Mouse (Mus musculus) heart, postnatal 4 days (tissue): Measurements from ENCODE around the gene Swsap1. TPM values are rescaled to one million over a fixed set of nuclear protein-coding genes. Genes with fewer than 3 reads are reported as not detected.

Experiments used
- DNase-seq: peaks from one replicate; pipeline ENCODE4 v3.0.0; 2021
- total RNA-seq, 2 experiments: library from RNA; stranded (reverse); gene quantifications; 2 replicates each; pipeline ENCODE4 v1.2.3; 2021

Swsap1 gene
- 1 to 10 TPM; 8.8 to 9.0 TPM for total RNA-seq

DNA sequence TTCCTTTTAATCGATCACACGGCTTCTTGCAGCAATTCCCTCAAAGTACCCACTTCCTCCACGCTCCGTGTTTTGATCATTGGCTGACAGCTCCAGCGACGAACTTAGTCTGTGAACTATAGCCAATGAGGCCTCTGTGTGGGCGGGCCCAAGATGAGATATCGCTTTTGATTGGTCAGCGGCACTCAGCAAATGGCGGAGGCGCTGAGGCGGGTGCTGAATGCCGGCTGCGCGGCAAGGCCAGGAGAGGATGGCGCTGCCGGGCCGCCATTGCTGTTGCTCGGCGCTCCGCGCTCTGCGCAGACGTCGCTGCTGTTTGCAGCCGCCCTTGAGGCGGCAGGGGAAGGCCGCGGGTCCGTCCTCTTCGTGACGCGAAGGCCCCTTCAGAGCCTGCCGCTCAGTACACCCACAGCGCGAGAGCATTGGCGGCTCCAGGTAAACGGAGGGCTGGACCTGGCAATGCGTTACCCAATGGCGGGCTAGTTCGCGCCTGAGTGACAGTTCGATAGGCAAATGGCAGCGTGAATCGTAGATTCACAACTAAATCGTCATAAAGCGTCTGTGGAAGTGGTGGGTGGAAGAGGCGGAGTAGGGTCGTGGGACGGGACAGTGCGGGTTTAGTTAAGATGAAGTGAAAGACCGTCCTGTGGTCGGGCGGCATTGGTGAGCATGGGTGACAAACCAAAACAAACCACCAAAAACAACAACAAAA is at the start of gene Swsap1:
TSS of gene Swsap1 (plus strand) at position 186 of the 712 bp plus-strand sequence.
- peak; percentile 99 for DNase-seq

DNA sequence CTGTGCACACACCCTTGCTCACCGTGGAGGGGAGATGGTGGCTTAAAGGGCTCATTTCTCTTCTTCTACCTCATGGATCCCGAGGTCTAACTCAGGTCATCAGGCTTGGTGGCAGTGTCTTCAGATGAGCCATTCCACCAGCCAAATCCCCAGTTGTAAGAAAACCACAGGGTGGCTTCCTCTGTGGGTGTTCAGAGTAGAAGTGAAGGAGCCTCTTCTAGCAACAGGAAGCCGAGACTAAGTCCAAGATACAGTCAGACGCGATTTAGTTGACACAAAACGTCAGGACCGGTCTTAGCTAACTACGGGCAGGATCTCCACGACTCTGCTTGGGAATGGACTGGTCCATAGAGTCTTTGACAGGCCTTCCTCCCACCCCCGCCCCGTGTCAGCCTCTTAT is 47.3 kb upstream of the Swsap1 start:
- no peak for DNase-seq

GRCm38 (mm10) chr9:21909474-21910223 is 45.9 kb upstream of the Swsap1 start:
- no peak for DNase-seq

DNA sequence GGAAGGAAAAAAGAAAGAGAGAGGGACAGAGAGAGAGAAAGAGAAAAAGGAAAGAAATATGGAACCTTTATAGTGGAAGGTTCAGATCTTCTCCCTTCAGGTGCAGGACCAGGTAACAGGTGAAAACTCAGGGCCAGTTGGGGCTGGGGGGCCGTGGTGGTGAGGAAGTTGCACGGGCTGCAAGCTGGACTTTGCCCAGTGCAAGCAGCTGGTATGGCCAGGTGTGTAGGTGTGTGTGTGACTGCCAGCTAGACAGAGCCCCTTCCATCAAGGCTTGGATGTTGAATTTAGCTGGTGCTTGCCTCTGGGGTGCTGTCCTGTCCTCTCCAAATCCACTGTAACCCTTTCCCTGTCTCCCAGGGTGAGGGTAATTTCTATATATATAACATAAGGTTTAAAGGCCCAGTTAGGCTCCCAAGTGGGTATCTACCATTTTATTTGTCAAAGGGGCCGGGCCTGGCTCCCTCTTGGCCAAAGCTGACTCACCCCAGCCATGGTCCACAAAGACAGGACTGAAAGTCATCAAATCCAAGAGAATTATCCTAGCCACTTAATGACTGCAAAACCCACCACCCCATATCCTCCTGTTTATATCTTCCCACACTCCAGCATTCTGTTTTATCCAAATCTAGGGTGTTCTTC is 38.6 kb upstream of the Swsap1 start:
- no peak for DNase-seq

DNA sequence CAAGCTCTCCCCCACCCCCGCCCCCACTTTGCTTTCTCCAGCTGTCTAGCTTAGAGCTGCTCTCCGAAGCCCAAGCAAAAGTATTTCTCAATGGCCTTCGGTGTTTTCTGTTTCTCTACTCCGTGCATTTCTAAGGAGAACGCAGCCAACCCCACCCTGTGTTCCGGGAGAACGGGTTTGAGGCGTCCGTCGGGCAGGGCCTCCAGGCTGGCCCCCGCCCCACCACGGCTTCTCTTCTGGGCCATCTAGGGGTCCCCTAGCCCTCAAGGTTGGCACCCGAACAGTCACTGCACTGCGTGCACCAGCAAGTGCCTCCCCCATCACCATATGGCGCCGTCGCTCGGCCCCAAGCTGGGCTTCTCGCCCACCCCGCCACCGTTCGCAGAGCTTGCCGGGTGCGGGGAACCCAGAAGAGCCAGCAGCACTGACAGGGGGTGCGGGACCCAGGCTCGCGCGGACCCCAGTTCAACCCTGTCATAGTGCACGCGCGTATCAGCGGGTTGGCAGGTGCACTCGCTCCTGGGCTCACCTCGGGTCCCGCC is 38.0 kb upstream of the Swsap1 start:
- peak; percentile 27 for DNase-seq

DNA sequence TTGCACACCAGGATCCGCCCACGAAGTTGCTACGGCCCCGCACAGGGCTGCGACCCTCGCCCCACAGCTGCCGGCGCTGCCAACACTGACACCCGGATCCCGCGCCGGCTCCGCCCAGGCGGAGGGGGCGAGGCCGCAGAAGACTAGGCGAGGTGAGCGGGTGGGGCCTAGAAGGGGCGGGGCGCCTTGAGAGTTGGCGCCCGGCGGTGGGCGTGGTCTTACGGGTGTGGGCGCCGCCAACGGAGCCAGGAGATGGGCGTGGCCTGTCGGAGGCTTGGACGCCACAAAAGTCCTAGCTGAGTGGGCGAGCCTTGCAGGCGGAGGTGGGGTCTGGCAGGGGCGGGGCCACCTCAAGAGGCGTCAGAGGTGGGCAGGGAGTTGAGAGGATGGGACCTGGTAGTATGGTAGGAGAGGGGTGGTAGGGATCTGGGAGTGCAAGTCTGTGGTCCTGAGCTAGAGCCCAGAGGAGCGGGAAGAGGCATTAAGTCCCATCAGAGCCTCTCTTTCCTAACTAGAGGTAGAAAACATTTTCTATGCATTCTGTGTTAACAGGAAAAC is 37.4 kb upstream of the Swsap1 start, which contains the start of gene Rab3d:
TSS of gene Rab3d (minus strand) at position 158 of the 558 bp plus-strand sequence.
- DNase-seq: peak; percentile 96

GRCm38 (mm10) chr9:21918692-21919384 is 36.7 kb upstream of the Swsap1 start:
- no peak for DNase-seq

- no peak for DNase-seq
These were observed 32.5 kb upstream of the Swsap1 start for GRCm38 (mm10) chr9:21923036-21923435.

DNA sequence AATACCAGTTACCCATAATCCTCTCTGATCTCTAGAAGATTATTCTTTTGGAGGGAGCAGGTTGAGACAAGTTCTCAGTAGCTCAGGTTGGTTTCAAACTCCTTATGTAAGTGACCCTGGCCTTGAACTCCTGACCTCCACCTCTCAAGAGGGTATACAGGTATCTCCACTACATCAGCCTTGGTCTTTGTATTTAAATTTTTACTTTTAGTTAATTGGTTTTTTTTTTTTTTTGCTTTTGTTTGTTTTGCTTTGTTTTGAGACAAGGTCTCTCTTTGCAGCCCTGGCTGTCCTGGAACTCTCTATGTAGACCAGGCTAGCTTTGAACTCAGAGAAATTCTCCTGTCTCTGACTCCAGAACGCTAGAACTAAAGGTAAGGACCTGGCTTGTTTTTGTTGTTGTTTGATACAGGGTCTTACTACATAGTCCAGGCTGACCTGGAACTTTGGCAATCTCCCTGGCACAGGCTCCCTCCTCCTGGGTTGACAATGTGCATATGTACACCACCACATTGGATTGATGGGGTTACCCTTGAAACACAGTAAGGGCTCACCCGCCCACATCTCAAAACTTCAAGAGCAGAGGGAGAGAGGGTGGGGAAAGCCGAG is 32.0 kb upstream of the Swsap1 start:
- DNase-seq: no peak

DNA sequence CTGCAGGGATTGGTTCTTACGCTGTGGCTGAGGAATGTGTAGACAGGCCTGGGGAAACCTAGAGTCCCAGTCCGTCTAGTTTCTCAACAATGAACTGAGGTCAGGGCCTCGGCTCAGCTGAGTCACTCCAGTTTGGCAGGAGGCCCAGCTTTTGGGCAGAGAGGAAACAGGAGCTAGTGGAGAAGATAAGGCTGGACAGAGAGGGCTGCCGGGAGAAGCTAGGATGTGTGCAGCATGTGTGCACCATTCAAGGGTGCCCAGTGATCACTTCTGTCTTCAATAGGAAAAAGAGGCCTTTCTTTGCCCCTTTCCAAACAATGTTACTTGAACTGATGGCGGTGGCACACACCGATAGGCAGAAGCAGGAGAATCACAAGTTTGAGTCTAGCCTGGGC is 31.5 kb upstream of the Swsap1 start:
- peak; percentile 95 for DNase-seq

DNA sequence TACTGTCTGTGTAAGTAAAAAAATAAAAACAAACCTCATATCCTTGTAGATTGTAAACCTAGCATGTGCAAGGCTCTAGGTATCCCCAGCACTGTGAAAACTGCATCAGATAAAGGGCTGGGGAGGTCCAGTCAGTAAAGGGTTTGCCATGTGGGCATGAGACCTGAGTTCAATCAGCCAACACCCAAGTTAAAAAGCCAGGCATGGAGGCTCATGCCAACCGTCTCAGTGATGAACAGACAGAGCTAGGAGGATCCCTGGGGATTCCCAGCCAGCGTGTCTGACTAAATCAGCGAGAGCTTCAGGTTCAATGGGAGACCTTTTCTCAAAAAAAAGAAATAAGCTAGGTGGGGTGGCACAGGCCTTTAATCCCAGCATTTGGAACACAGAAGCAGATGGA is 30.5 kb upstream of the Swsap1 start:
- DNase-seq: no peak

DNA sequence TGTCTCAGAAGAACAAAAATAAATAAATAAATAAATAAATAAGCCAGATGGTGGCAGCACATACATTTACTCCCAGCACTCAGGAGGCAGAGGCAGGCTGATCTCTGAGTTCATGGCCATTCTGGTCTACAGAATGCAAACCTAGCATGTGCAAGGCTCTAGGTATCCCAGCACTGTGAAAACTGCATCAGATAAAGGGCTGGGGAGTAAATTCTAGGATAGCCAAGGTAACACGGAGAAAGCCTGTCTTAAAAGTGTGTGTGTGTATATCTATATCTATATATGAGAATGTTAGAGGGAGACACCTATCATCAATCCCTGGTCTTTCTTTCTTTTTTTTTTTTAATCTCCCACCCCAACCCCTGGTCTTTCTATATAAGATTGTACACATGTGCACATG is 30.0 kb upstream of the Swsap1 start:
- no peak for DNase-seq

DNA sequence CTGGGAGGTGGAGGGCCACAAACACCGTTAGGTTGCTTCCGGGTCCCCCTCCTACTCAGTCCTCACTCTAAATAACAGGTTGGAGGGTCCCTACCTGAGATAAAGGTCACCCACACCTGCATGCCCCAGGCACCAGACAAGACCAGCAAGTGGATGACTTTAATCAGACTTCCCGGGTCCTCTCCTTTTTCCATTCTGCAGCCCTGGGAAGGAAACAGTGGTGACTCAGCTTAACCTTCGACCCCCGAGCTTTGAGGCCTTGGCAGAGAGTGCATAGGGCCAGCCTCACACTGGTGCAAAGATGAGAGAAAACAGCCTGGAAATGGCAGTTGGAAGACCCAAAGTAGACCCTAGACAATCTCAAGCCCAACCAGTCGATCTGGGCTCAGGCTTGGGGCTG is 29.4 kb upstream of the Swsap1 start:
- no peak for DNase-seq

DNA sequence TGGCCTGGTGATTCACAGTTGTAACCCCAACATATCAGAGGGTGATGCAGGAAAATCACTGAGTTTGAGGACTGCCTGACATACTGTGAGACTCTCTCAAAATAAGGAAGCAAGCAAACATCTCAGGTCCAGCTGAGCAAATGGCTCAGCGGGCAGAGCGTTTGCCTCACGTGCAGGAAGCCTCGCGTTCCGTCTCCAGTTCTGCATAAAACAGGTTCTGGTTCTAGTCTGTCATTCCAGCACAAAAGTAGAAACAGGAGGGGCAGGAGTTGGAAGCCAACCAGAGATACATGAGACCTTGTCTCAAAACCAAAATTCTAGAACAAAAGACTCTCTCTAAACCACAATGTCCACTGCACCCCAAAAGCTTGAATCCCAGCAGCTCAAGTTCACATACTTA is 28.8 kb upstream of the Swsap1 start:
- no peak for DNase-seq

- peak; percentile 92 for DNase-seq
These were observed 28.3 kb upstream of the Swsap1 start, which contains the start of the genes Ccdc159 and Tmem205 for GRCm38 (mm10) chr9:21927208-21927753. TSS of gene Ccdc159 (plus strand) at chr9:21927471. TSS of gene Tmem205 (minus strand) at chr9:21927556.

GRCm38 (mm10) chr9:21929208-21929607 is 26.3 kb upstream of the Swsap1 start:
- DNase-seq: no peak

DNA sequence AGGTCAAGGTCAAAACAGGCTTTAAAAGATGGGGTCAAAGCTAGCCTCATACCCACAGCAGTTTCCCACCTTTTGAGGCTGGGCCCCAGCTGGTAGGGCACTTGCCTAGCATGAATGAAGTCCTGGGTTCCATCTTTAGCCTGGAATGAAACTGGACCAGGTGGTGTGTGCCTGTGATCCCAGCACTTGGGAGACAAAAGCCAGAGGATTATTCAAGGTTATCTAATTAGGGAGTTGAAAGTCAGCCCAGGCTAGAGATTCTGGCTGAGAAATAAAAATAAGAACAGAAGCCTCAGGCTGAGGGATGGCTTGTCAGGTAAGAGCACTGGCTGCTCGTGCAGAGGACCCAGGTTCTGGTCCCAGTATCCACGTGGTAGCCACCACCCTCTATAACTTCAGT is 23.5 kb upstream of the Swsap1 start:
- DNase-seq: no peak

GRCm38 (mm10) chr9:21932445-21933137 is 23.0 kb upstream of the Swsap1 start:
- no peak for DNase-seq

DNA sequence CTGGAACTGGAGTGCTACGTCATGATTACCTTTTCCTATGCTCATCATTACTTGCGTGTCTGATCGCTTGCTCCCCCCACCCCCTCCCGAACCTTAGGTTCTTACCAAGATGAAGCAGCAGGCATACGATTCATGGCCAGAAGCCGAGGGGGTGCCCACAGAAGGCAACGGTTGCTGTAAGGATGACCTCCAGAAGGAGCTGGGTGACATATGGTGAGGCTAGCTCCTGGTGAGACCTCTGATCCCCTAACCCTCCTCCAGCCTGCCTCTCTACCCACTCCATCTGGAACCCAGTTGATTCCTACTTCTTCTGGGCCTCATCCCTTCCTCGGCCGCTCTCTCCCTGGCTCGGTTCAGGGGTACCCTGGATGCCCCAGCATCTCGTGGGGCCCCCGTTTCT is 21.5 kb upstream of the Swsap1 start:
- DNase-seq: no peak

DNA sequence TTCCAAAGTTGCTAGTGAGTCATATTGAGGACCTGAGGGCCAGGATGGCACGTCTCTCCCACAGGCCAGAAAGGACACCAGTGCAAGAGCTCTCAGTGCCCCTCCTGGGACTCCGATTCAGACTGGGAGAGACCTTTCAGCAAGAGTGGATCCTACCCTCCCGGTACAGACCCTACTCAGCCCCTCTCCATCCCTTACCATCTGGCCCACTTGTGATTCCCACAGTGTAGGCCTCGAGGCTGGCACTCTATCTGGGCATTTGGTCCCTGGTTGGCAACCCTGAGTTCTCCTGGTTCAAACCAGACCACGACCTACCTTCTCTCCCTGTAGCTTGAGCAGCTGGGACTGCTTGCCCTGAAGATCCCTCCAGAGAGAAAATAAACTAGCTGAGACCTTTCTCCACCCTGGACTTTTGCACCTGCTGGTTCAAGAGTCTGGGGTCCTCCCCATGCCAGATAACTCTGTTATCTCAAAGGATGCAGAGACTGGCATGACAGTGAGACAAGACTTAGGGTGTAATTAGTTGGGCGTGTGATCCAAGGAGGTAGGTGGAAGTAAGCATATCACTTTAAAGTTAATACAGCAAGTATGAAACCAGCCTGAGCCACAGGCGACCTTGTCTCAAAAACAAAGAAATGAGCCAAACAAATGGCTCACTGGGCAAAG is 20.0 kb upstream of the Swsap1 start:
- DNase-seq: no peak
